Mouse (Mus musculus) CH12.LX (cell line): ENCODE results near the gene Lrrc63.

ENCODE experiments used
- HCFC1 ChIP-seq: IDR thresholded peaks from 2 replicates; pipeline ENCODE4 v1.6.1; 2012; ENCODE audit warnings: low read depth, mild to moderate bottlenecking, inconsistent platforms, low read length, improper control_type of control experiment
- POLR2A ChIP-seq: IDR thresholded peaks from 2 replicates; pipeline ENCODE4 v1.6.1; 2011; ENCODE audit warnings: low read depth, mild to moderate bottlenecking, improper control_type of control experiment, low read length
- ZC3H11A ChIP-seq: IDR thresholded peaks from 2 replicates; pipeline ENCODE4 v1.6.1; 2012; ENCODE audit warnings: low read depth, mild to moderate bottlenecking, inconsistent platforms, low read length, improper control_type of control experiment

DNA sequence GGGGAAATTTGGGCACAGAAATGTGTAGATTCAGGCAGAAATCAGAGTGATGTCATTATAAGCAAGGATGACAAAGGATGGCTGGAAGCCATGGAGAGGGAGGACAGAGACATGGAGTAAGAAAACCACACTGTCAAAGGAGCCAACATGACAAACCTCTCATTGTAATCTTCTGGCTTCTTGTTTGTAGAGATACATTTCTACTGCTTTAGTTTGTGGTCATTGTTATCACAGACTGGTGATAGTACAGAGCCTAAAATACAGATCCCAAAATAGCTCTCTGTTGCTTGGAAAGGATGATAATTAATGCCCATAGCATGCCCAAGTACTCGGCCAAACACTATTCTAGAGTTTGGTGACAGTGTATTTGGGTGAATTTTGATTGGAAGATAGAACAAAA lies 39.9 kb upstream of the Lrrc63 start:
- TF ChIP-seq POLR2A (no peak), ZC3H11A (no peak), HCFC1 (no peak)
